Mouse (Mus musculus) brain, adult 2 months (tissue): ENCODE data around the gene Chil5.
"Not testable (repeated sequence)": the region's sequence is repeated elsewhere in the genome, so short reads cannot be mapped to it uniquely, and the experiment has no call there.

Experiments
- DNase-seq: peaks from one replicate; pipeline ENCODE4 v3.0.0; 2011; ENCODE audit warnings: low read depth, low spot score

Gene Chil5

DNA sequence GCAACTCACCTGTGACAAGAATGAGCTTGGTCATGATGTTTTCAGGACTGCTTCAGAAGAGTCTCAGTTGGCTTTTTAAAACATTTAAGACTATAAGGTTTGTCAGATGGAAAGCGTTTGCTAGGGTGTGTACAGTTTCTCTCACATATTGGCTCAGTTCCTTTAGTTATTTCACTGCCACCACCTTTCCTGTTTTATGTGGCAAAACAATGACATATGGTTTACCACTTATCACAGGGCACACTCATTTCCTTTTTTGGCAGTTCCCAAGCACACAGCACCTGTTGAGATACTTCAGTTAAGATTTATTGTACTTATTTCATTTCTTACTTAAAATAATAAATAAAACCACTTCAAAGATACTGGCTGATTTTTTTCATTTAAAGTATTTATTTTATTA lies at the start of gene Chil5:
TSS of gene Chil5 (minus strand) at position 34 of the 400 bp plus-strand sequence.
- DNase-seq: peak; percentile 93

DNA sequence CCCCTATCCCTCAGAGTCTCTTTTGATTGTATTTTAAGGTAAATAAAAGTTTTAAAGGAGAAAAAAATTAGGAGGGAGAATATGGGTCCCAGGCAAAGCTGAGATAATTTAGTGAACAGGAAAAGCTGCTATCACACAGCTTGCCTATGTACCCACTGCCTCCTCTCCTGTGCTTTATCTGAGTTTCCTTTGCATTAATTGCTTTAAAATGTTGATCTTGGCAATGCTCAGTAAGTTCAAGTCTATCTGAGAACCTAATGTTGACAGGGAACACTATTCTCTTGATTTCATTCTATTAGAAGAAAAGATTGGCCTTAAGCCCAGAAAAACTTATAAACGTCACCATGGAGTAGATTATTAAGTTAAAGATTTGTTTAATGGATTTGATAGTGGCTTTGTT lies 42.2 kb upstream of the Chil5 start:
- DNase-seq: no peak

DNA sequence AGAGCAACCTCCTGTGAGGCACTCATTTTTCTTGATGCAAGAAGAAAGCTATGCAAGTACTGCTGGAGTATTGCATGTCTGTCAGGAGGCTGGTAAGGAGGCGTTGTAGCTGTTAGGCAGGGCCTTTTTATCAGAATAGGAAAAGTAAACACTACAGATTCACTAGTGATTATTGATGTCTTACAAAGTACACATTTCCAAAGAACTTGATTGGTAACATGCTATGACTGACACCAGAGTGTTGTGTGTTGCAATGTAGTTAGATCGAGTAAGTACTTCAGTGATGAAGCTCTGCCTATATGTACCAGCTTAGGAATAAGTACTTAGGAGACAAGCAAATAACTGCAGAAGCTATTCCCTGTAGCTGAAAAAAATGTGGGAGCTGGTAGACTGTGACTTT lies 38.4 kb upstream of the Chil5 start:
- no peak for DNase-seq

DNA sequence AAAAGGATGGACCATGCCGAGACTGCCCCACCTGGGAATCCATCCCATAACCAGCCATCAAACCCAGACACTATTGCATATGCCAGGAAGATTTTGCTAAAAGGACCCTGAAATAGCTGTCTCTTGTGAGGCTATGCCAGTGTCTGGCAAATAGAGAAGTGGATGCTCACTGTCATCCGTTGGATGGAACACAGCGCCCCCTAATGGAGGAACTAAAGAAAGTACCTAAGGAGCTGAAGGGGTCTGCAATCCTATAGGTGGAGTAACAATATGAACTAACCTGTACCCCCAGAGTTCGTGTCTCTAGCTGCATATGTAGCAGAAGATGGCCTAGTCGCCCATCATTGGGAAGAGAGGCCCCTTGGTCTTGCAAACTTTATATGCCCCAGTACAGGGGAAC lies 35.1 kb upstream of the Chil5 start:
- not testable (repeated sequence) for DNase-seq

DNA sequence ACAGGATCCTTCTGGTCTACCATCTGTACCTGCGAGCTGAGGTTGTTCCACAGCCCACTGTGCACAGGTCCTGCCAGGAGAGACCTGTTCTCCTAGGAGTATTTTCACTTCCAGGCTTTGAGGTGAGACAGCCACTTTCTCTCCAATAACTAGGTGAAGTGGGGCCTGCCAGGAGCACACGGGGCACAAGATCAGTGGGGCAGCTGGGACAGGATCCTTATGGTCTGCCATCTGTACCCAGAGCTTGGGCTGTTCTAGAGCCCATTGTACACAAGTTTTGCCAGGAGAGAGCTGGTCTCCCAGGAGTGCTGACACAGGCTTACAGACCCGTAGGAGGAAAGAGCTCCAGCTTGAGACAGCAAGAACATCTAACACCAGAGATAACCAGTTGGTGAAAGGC lies 25.4 kb upstream of the Chil5 start:
- peak; percentile 91 for DNase-seq

DNA sequence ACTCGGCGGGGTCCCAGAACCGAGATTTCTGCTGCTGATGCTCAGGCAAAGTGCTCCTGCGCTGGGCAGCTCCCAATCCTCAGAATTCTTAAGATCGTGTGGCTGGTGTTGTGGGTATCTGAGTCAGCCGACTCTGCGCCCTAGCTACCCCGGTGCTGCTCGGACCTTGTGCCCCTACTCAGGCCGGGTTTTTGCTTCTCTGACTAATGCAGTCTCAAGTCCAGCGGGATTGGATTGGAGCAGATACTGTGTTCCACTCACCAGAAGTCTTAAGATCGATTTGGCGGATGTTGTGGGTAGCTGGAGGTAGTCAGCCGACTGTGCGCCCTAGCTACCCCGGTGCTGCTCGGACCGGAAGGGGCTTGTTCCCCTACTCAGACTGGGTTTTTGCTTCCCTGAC lies 19.3 kb upstream of the Chil5 start:
- no peak for DNase-seq

DNA sequence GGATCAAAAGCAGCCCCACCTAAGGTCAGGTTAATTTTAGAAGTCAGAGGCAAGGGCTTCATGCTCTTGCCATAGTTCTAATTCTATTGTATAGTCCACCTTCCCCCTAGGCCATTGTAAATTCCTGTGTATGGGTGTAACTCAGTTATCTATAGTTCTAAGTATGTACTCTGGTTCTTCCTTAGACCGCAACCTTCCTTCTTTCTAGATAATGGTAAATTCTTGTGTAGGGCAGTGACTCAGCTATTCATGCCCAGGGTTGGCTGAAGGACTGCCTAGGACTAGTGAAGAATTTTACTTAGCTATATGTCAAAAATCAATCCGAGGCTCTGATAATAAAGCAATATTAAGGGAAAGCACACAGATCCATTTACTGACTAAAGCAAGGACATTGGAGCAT lies 7.7 kb upstream of the Chil5 start:
- DNase-seq: no peak

DNA sequence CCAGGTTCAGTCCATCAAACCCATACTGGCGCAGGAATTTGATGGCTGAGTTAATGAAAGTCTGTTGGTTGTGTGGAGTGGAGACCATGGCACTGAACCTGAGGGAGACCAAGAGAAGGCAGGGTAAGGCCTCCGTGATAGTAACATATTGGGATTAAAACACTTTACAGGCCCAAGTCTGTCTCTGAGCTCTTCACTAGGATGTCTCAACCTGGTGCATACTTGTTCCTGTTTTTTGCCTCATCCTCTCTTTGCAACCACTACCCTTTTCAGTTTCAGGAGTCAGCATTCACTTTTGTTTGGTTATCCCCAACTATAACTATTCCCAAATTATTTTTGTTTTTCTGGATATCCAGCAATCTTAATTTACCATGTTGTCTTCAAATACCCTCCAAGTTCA lies 8.5 kb downstream of the Chil5 start:
- no peak for DNase-seq

DNA sequence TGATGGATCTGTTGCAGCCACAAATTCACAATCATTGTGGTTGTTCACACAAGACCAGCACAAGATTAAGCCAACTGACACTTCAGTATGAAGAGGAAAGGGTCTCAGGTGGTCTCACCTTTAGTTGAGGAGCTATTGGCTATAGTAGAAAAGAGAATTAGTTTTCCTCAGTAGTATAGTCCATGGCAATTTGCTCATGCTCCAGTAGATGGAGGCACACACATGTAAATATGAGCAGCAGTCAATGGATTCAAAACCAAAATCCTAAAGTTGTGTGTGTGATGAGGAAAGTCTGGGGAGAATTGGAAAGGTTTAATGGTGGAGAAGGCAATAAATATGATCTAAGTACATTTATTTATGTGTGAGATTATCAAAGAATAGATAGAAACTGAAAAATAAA lies 10.8 kb downstream of the Chil5 start:
- peak; percentile 60 for DNase-seq

DNA sequence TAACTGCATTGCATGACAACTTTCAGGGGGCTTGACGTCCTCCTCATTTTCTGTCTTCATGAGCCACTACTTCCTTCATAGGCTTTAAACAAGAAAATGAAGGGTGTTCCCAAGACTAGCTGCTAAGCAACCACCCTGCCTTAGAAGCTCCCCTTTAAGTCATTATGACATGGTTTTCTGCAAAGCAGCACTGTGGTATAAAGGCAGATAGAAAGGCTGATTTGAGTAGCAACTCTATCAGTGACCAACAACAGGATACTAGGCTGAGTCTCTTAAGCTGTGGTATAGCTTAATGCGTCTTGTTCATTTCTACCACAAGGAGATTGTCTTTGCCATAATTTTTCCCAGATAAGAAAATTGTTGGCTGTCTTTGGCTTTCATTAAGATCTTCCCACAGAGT lies 18.1 kb downstream of the Chil5 start, which contains the start of gene Pifo:
TSS of gene Pifo (minus strand) at position 101 of the 400 bp plus-strand sequence.
- DNase-seq: no peak

DNA sequence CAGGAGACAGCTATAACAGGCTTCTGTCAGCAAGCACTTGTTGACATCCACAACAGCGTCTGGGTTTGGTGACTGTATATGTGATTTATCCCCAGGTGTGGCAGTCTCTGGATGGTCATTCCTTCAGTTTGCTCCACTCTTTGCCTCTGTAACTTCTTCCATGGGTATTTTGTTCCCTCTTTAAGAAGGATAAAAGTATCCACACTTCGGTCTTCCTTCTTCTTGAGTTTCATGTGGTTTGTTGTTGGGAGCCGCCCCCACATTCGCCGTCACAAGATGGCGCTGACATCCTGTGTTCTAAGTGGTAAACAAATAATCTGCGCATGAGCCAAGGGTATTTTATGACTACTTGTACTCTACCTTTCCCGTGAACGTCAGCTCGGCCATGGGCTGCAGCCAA lies 29.3 kb downstream of the Chil5 start:
- DNase-seq: not testable (repeated sequence)

DNA sequence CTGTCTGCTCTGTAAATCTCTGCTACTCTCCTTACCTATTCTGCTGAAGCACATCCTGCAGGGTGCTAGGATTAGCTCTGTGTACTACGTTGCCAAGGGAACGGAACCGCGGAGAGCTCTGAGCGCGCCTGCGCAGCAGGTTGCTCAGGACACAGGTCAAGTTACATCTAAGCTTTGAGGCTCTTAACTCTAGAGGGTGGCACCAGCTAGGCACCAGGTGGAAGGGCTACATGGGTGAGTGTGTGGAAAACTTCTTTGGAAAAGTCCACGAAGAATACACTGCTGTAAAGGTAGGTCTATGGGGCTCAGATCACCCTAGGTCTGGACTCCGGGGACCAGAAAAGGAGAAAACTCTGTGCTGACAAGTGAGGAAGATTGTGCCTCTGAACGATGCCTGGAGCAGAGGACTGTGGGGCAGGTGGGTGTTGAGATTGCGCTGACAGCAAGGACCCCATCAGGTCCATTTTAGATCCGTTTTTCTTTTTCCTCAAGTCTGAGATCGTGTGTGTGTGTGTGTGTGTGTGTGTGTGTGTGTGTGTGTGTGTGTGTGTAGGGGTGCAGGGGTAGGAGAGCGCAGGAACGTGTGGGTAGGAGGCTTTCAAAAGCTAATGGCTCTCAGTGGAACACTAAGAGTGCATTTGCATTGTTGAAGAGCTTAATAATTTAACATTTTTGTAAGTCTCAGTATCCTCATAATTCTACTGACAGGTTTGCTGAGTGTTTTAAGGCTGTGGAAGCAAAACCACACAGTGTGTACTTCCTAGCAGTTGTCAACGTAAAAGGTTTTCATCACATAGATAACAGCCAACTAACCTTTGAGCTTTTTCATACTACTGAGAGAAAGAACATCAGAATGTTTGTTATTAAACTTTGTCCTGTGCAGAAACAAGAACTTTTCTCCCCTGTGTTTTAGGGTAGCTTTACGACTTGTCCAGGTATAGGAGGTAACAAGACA lies 30.9 kb downstream of the Chil5 start:
- DNase-seq: peak; percentile 86

DNA sequence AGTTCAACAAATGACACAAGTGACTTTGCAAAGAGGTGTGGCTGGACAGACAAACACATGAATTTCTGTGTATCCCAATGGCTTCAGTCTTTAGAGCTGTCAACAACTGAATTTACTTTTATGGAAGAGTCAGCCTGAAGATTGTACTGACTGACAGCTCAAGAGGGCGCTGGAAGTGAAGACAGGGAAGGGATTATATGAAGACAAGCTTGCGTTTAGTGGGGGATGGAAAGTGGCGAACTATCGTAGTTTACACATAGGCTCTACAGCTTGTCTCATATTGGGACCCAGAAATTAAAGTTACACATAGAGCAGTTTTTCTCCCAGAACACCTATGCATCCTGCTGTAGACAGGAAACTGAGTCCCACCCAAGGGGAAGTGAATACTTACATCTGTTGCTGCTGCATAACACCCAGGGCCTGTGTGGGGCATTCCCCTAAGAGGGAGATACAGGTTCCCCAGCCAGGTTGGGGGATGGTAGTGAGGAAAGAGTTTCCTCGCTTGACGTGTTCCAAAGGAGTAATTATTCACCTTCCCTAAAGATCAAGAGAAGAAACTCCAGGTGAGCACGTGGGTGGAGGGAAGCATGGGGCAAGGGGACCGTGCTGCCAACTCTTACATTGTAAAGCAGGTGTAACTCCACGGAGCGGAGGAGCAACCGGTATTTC lies 31.8 kb downstream of the Chil5 start:
- no peak for DNase-seq

DNA sequence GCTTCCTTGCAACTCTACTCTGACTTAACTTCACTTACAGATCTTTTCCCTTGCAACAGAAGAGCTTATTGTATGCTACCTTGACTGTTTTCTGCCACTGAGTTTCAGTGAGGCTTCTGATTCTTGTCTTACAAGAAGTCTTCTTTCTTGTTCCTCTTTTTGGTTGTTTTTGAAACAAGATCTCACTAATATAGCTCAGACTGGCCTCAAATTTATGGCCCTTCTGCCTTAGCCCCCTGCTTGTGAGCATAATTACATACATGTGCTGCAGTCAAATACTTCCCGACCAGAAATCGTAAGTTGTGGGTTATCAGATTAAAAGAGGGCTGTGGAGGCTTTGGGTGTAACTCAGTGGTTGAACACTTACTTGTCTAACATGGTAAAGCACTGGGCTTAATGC lies 37.9 kb downstream of the Chil5 start:
- DNase-seq: no peak

DNA sequence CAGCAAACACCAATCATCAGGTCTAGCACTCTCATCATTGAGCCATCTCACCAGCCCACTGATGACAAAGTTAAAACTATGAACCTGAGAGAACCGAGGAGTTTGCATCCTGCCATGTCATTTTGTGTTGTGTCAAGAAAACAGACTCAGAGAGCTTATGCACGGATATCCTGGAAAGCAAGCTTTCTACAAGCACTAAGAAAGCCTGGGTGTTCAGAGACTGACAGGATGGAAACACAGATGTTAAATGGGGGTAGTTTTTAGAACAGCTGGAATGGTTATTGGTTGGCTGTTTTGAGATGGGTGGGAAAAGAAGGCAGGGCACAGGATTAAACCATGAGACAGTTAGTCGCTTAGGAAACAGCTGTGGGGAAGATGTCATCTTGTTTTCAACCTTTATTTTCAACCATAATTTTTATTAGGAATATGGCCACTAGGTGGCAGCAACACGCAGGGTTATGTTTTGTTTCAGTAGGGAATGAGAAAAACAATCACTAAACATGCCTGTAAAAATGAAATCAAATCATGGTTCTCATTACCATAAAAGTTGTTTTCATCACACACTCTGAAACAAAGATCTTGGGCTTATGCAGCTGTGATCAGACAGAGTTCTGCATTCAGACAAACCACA lies 40.8 kb downstream of the Chil5 start:
- peak; percentile 58 for DNase-seq

DNA sequence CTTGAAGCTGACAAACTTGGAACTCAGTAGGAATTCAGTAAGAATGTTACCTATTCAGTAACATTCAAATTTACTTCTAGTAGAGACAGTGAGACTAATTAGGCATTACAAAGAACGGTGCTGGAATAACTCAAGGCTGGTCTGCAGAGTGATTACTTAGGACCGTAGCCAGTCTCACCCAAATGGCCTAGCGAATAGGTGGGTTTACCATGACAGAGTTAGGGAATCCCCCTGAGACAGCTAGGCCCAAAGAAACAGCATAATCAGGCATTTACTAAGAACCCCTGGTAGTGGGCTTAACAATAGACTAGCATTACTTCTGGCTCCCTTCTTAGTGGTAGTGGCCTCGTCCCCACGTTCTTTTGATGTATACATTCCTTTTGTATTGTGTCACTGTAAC lies 43.0 kb downstream of the Chil5 start:
- not testable (repeated sequence) for DNase-seq

DNA sequence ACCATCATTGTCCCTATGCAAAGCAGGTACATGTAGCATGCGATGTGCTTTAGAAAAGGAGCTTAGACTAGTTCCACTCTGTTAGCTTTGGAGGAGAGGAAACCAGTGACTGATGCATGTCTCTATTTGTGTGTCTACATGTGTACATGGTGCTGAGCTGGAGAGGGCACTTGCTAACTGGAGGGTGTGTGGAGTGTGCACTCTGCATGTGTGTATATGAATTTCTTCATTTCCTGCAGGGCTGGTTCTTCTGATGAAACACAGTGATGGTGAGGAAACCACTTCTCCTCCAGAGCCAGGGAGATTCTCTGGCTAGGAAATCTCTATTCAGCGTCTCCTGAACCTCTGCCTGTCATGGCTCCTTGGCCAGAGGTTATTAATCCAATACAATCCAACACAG lies 58.4 kb downstream of the Chil5 start:
- DNase-seq: no peak

DNA sequence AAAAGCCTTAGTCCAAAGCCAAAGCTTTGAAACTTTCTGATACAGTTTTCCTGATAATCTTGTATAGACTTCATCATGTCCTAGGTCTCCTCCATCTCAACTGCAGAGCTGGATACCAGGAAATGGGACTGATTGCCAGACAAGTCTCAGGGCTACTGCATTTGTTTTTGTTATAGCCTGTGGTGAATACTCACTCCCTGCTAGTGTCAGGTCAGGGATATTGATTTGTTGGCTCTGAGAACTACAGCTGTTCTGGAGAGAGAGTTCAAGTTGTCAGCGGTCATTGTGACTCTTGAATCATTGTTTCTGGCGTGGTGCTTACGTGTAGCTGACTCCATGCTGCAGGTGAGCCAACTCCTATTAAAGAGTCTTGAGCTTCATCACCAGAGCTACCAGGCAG lies 59.2 kb downstream of the Chil5 start, which contains the start of gene Ovgp1:
TSS of gene Ovgp1 (plus strand) at position 301 of the 400 bp plus-strand sequence.
- DNase-seq: no peak

DNA sequence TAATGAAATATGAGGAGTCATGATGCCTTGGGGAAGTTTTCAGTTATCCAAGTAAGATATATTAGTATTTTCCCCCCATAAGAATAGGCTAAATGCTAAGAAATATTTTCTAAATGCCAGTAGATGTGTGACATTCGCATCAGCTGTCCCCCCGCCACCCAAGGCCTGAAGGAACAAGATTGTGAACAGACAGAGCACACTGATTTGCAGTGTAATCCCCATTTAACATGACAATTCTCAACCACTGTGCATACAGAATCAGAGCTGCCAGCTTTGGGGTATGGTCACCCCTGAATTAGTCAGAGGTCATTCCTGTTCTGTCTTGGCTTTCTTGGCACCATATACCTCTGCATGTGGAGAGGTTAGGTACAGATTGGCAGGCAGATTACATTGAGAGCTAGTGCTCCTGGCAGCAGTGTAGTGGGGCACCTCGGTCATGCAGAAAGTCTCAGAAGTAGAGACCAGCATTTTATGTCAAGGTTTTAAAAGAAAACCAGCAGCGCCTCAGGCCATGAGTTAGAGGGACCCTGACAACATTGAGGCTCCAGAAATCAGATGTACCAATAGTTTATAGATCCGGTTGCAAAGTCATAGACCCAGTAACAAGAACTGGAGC lies 60.7 kb downstream of the Chil5 start:
- DNase-seq: no peak
